Mouse (Mus musculus) frontal cortex, adult 2 months (tissue): ENCODE measurements at regions not wholly inside any gene's neighbourhood (a gene's known extent, or its start where the extent isn't known, plus 50 kb on each side); places are given as distances from the start of the nearest gene placed in this dataset.

Source experiments
- DNase-seq, 2 experiments: peaks; one replicate each; pipeline ENCODE4 v3.0.0; 2022; ENCODE audit warnings: low spot score in 1 of 2; ENCODE audit errors: extremely low spot score in 1 of 2

DNA sequence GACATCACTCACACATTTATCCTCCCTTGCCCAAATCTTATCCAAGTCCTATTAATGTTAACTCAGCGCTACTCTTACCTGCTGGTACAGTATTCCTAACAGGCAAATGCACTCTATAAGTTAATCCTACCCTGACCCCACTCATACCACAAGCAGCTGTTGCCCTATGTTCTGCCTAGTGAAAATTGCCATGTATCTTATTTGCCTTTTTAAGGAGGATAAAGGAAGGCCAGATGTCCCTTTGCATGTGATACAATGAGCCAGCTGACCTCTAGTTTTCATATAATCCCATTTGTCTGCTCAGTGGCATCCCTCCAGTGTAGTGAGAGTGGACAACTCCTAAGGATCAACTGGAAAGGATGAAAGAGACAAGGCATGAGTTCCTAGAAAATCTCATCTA, 67.9 kb upstream of the Ctso start:
- DNase-seq: no peak
